Mouse (Mus musculus): ENCODE measurements around the gene Fchsd2.

The Fchsd2 gene

GRCm38 (mm10) chr7:101191326-101191969, 98.8 kb downstream of the Fchsd2 start:
- no peak for DNase-seq (ENCODE audit: low spot score in 2 of 2)

DNA sequence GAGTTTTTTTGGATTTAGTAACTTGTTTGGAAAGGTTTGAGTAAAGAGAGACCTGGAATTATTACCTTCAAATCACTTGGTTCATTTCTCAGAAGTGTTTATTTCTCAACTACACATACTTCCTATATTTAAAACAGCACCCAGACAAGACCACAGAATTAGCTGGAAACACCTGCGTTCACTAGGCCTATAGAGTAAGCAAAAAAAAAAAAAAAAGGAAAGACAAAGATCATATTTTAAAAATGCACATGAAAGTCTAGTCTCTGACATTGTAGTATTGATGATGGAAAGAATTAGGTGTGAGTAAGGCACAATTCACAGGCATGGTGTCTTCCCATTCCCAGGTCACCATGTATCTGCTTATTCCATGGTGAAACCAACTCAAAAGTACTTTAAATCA, 118.2 kb downstream of the Fchsd2 start:
- DNase-seq (ENCODE audit: low spot score in 2 of 2): no peak

- DNase-seq (ENCODE audit: low spot score in 2 of 2): no peak
Measured at GRCm38 (mm10) chr7:101213515-101214263, 121.0 kb downstream of the Fchsd2 start.

DNA sequence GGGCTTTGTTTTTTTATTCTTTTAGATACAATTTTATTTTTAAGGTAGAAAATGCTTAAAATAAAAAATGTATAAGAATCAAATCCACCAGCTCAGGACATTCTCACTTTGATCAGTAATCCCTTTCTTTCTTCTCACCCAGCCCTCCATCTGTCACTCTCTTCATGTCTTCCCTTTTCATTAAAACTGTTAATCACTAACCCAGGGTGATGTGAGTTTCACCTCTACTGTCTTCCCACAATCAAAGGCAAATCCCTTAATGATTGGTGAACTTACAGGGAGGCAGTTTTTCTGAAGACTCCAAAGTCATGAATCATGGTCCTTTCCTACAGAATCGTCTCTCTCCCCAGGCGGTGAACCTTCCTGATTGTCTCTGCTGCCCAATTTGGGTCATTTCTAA, 124.1 kb downstream of the Fchsd2 start:
- DNase-seq (ENCODE audit: low spot score in 2 of 2): no peak

GRCm38 (mm10) chr7:101223501-101223900, 130.8 kb downstream of the Fchsd2 start:
- no peak for DNase-seq (ENCODE audit: low spot score in 2 of 2)

DNA sequence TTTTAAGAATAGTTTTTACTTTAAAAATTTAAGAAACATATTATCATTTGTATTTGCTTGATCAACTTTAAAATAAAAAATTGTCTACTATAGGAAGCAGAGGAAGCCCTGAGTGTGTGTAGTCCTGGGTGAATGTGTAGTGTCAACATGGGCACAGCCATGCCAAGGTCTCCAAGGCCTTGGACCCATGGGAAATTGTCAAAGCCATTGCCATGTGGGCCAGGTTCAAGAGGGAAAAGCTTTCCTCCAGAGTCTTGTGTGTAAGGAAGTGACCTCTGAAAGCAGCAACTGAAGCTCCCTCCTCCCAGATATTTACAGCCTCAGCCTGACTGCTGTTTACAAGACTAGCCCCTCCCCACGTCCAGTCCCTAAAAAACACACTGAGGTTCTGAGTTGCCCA, 136.7 kb downstream of the Fchsd2 start:
- no peak for DNase-seq (ENCODE audit: low spot score in 2 of 2)

- DNase-seq (ENCODE audit: low spot score in 2 of 2): peak in 1 of 2 experiments; percentile 18
Measured at GRCm38 (mm10) chr7:101231458-101231857, 138.8 kb downstream of the Fchsd2 start.

DNA sequence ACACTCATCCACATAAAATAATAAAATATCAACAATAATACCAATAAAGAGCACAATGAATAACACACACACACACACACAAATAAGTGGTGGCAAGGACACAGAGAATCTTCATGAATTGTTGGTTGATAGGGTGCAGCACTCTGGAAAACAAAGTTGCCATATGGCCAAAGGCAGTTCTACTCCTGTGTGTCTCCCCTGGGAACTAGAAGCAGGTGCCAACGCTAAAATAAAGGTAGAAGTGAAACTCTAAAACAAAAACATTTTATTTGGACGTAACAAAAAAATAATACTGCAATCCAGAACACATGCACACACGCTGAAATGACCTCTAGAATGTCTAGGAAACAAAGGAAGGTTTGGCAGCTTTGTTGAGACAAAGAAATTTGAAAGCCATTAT, 140.1 kb downstream of the Fchsd2 start:
- no peak for DNase-seq (ENCODE audit: low spot score in 2 of 2)

GRCm38 (mm10) chr7:101236712-101237473, 144.2 kb downstream of the Fchsd2 start:
- no peak for DNase-seq (ENCODE audit: low spot score in 2 of 2)

GRCm38 (mm10) chr7:101248760-101249159, 156.1 kb downstream of the Fchsd2 start:
- DNase-seq (ENCODE audit: low spot score in 2 of 2): no peak

GRCm38 (mm10) chr7:101249173-101249572, 156.5 kb downstream of the Fchsd2 start:
- DNase-seq (ENCODE audit: low spot score in 2 of 2): no peak

DNA sequence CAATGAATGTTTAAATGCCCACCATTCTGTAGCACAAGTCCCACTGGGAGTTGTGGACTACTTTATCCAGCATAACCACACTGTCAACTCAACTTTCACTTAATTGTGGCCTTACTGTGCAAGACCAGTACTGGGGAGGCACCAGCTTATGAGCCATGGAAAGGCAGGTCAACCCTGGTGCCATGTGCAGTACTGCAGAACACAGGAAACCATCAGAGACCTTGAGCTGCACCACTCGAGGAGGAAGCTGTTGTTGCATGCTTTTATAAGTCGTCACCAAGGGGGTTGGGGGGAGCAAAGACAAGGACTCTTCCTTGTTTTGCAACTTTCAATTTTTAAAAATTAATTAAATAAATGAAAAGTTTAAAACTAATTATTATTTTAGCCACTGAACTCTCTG, 160.4 kb downstream of the Fchsd2 start:
- DNase-seq (ENCODE audit: low spot score in 2 of 2): no peak

DNA sequence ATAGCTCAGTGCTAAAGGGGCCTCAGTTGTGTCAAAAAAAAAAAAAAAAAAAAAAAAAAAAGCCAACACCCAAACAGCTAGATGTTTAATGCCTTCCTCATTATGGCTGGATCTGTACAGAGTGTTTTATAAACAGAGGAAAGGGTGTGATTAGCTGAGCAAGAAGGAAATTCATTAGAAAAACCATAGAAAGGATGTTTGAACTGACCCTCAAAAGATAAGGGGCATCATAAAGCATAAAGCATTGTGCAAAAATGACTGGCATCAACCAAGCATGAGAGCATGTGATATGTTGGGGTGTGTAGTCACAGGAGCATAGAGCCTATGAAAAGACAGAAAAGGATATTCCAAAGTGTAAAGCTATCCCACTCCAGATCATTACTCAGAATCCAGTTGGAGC, 165.8 kb downstream of the Fchsd2 start:
- no peak for DNase-seq (ENCODE audit: low spot score in 2 of 2)

GRCm38 (mm10) chr7:101261941-101262546, 169.4 kb downstream of the Fchsd2 start:
- no peak for DNase-seq (ENCODE audit: low spot score in 2 of 2)

DNA sequence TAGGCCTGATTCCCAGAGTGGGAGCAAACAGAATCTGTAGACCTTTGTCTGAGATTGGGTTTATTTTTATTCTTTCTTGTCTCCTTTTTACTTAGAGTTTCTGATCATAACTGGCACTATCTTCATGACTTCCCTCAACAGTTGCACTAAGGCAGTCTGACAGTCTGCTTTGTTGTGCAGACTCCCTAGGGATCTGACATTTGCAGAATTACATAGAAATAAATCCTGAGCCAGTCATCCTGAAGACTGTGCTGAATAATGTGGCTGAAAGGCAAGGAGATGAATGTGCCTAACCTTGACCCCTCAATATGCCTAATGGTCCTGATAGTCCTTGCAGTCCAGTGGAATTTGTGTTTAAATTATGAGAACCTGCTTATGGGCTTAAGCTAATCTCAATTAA, 170.8 kb downstream of the Fchsd2 start:
- DNase-seq (ENCODE audit: low spot score in 2 of 2): no peak

GRCm38 (mm10) chr7:101267457-101268259, 175.0 kb downstream of the Fchsd2 start:
- peak in 1 of 2 experiments; percentile 24 for DNase-seq (ENCODE audit: low spot score in 2 of 2)

GRCm38 (mm10) chr7:101271602-101272001, 178.9 kb downstream of the Fchsd2 start:
- no peak for DNase-seq (ENCODE audit: low spot score in 2 of 2)

DNA sequence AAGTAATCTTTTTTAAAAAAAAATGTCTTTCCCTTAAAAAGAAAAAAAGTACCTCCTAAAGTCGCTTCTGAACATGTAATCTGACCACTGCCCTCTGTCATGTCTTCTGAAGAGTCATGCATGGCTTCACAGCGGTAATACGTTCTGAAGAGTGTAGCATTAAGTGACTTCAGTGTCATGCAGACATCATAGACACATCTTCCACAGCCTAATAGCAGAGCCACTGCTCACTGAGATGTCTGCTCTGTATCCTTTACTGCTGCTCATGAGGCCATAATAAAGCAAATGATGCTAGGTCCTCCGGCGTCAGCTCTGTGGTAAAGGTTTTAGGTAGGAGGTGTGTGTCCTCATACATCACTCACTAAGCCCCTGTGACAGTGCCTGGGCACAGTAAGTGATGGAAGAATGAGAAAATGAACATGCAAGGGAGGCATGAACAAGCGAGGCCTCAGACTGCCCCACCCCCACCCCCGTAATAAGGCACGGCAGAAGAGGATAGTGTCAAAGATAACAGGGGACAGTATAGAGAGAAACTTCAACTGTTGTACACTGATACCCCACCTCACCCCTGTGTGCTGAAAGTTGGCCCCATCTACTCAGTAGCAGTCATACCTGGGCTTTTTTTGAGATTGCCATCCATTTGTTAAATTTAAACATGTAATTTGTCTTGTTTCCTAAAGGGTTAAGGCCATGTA, 179.9 kb downstream of the Fchsd2 start:
- no peak for DNase-seq (ENCODE audit: low spot score in 2 of 2)

DNA sequence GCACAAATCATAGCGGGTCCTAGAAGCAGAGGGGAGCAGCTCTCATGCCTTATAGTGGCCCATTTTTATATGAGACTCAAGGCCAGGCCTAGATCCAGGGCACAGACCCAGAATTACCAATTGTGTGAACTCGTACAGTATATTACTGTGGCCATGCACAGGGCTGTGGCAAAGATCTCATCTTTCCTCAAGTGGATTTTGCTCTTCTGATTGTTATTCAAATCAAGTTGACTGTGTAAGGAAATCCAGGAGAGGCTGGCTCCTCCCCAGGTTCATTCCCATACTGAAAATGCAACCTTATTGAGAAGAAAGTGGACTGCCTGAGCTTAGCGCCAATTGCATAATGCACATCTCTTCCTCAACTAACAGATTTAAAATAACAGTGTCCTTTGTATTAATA, 190.1 kb downstream of the Fchsd2 start:
- no peak for DNase-seq (ENCODE audit: low spot score in 2 of 2)

DNA sequence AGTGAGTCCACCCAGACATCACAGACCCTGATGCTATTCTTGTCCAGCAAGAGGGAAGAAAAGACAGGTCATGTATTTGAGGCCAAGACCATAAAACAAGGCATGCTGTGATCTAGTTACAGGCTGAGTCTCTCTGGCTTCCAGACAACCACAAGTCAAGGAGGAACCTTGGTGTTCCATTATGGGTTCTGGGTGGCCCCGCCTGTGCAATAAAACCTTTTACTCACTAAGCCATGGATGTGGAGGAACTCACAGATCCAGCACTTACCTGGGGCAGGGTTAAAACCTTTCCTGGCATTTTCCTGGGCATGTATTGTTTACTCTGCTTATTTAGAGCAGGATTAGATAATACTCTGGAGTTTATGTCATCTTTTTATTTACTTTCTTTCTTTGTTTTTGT, 191.8 kb downstream of the Fchsd2 start:
- DNase-seq (ENCODE audit: low spot score in 2 of 2): no peak

- no peak for DNase-seq (ENCODE audit: low spot score in 2 of 2)
Measured at GRCm38 (mm10) chr7:101286891-101287290, 194.2 kb downstream of the Fchsd2 start.

Measured in heart, adult 9 months (tissue).